Mouse (Mus musculus): ENCODE measurements around the gene Dguok. TPM values are rescaled to one million over a fixed set of nuclear protein-coding genes. Genes with fewer than 3 reads are reported as not detected.

Dguok gene
- total RNA-seq, 2 experiments from 2014 or later: 17.8 to 20.6 TPM

GRCm38 (mm10) chr6:83445796-83446195, 61.0 kb downstream of the Dguok start:
- no peak for TF ChIP-seq CTCF (IDR thresholded peaks at IDR 0.05)
- no peak for DNase-seq
- intact Hi-C loops (cut with DNase I): no loop called here
- peak overlapping the region; percentile 43 for H3K27ac ChIP-seq
- no peak overlapping the region for H3K4me3 ChIP-seq

DNA sequence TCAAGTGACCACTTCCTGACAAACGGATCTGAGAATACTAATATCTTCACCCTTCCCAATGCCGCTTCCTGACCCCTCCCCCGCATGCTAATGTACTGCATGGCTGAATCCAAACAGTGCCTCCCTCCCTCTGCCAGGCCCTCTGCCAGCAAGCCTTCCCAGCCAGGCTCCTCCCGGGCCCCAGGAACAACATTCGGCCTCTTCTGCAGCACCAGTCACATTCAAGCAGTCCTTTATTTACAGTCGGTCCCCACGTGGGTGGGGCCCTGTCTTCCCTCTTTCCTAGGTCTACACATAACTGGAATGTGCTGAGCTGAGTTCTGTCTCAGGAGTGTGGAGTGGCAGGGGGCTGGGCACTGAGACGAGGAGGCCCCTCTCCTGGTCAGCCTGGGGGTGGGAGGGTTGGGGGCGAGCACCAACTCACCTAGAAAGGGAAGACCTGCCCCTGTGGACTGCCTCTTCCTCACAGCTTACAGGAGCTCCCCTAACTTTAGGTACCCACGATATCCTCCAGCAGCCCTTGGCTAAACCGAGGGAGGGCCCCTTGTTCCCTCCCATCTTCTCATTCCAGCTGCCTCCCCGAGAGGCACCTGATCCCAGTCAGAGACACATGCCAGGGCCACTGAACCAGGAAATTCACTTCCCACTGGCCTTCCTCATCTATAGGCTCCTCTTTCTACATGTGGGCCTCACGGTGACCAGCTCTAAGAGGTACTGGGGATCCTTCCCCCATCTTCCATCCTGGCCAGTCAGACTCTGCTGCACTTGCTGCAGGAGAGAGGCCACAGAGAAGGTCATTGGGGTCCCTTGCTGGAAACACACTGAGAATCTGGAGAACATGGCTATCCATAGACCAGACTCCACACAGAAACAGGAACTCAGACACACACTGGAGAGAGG, 63.1 kb downstream of the Dguok start:
- peak; percentile 83 for DNase-seq
- peak overlapping the region; percentile 28 for H3K4me3 ChIP-seq
- no peak for TF ChIP-seq CTCF (IDR thresholded peaks at IDR 0.05)
- intact Hi-C loops (cut with DNase I): no loop called here
- H3K27ac ChIP-seq: peak overlapping the region; percentile 97

- intact Hi-C loops (cut with DNase I): no loop called here
- TF ChIP-seq CTCF (IDR thresholded peaks at IDR 0.05): no peak
- H3K4me3 ChIP-seq: peak overlapping the region; percentile 95
- DNase-seq: peak; percentile 31
- peak overlapping the region; percentile 97 for H3K27ac ChIP-seq
These were observed 64.1 kb downstream of the Dguok start for GRCm38 (mm10) chr6:83442639-83443038.

- DNase-seq: peak; percentile 97
- intact Hi-C loops (cut with DNase I): no loop called here
- TF ChIP-seq CTCF (IDR thresholded peaks at IDR 0.05): peak; percentile 18; the same call in 1 of the 2 replicates
- H3K4me3 ChIP-seq: peak overlapping the region; percentile 95
- peak overlapping the region; percentile 97 for H3K27ac ChIP-seq
These were observed 65.3 kb downstream of the Dguok start for GRCm38 (mm10) chr6:83441259-83442061.

- DNase-seq: peak; percentile 75
- TF ChIP-seq CTCF (IDR thresholded peaks at IDR 0.05): no peak
- intact Hi-C loops (cut with DNase I): no loop called here
- Histone ChIP-seq H3K4me3 (peak overlapping the region; percentile 95), H3K27ac (peak overlapping the region; percentile 97)
These were observed 66.1 kb downstream of the Dguok start for GRCm38 (mm10) chr6:83440510-83441258.

- Histone ChIP-seq H3K27ac (peak overlapping the region; percentile 97), H3K4me3 (peak overlapping the region; percentile 95)
- intact Hi-C loops (cut with DNase I): no loop called here
- DNase-seq: no peak
- no peak for TF ChIP-seq CTCF (IDR thresholded peaks at IDR 0.05)
These were observed 66.6 kb downstream of the Dguok start for GRCm38 (mm10) chr6:83440197-83440509.

GRCm38 (mm10) chr6:83439781-83440180, 67.0 kb downstream of the Dguok start:
- intact Hi-C loops (cut with DNase I): loop anchor here (5.0 kb wide), 1 partner anchor 57 kb away; no protein-coding TSS in a partner anchor

DNA sequence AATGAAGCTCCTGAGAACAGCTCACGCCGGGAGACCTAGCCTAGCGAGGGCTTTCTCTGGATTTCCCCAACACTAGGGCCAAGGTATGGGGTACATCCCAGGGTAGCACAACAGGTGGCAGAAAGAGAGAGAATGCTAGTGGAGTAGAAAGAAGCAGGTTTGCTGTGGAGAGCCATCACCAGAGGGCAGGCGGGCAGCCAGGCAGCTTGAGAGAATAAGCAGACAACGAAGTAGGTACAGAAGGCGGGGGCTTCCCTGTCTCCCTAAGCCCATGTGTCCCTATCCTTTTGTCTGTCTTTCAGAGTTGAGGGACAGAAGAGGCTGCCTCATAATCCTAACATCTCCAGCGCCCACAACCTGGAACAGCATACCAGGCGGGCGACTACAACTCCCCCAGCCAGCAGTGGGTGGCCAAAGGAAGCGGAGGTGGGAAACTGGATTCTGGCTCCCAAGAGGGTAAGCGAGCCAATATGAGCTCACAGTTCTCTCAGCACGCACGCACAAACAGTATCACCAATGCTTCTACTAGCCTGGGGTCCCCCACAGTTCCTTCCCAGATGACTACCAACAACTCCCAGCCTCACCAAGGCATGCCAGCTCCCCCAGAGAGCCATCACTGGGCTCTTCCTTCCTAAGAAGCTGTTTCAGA, 67.5 kb downstream of the Dguok start:
- intact Hi-C loops (cut with DNase I): loop anchor here (5.0 kb wide), 1 partner anchor 57 kb away; no protein-coding TSS in a partner anchor
- DNase-seq: peak; percentile 30
- peak overlapping the region; percentile 97 for H3K27ac ChIP-seq
- peak overlapping the region; percentile 95 for H3K4me3 ChIP-seq
- TF ChIP-seq CTCF (IDR thresholded peaks at IDR 0.05): no peak

More at GRCm38 (mm10) chr6:83439781-83440180, 67.0 kb downstream of the Dguok start:
- TF ChIP-seq CTCF (IDR thresholded peaks at IDR 0.05): no peak
- Histone ChIP-seq H3K27ac (peak overlapping the region; percentile 97), H3K4me3 (peak overlapping the region; percentile 95)
- DNase-seq: peak; percentile 49

DNA sequence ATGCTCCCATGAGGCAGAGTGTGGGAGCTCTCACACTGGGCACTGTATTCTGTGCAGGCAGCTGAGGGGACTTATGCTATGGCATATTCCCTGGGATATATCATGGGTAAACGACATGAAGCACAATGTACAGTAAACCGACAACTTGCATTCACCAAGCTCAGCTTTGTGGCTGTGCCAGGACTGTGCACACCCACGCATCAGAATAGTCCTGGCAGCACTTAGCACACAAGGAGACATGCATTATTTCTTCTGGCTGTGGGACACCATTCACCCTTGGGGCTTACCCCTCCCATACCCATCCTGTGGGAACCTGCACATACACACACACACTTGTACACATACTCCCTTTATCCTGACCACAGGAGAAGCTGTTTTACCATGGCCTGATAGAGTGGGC, 68.2 kb downstream of the Dguok start:
- no peak for TF ChIP-seq CTCF (IDR thresholded peaks at IDR 0.05)
- intact Hi-C loops (cut with DNase I): loop anchor here (5.0 kb wide), 1 partner anchor 56 kb away; no protein-coding TSS in a partner anchor
- H3K4me3 ChIP-seq: peak overlapping the region; percentile 95

GRCm38 (mm10) chr6:83437802-83438201, 69.0 kb downstream of the Dguok start:
- no peak for DNase-seq
- no peak for TF ChIP-seq CTCF (IDR thresholded peaks at IDR 0.05)
- Histone ChIP-seq H3K4me3 (no peak overlapping the region), H3K27ac (no peak overlapping the region)
- intact Hi-C loops (cut with DNase I): loop anchor here (5.0 kb wide), 1 partner anchor 56 kb away; no protein-coding TSS in a partner anchor

More for the DNA sequence above, 68.2 kb downstream of the Dguok start:
- no peak for DNase-seq
- peak overlapping the region; percentile 97 for H3K27ac ChIP-seq

DNA sequence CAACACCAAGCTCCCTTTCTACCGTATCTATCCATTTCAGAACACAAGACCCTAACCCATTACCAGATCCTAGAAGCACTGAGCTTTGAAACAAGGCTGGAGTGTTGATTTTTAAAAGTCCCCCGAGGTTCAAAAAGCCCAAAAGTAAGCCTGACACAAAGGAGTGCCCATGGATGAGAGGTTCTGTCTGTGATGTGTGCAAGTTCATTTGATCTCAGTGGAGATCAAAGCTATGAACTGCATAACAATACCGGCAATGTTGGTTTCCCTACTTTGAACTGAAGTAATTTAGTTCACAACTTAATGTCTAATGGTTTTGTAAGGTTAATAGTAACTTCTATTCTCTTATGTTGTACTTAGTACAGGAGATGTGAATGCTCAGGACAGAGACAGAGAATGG, 69.5 kb downstream of the Dguok start:
- no peak for TF ChIP-seq CTCF (IDR thresholded peaks at IDR 0.05)
- H3K4me3 ChIP-seq: no peak overlapping the region
- no peak overlapping the region; the same call in 1 of the 2 replicates for H3K27ac ChIP-seq
- intact Hi-C loops (cut with DNase I): loop anchor here (5.0 kb wide), 1 partner anchor 55 kb away; no protein-coding TSS in a partner anchor
- no peak for DNase-seq

Measured in gastrocnemius, adult 2 months (tissue).